Mouse (Mus musculus) megakaryocyte, adult 5-6 weeks (primary cell): ENCODE measurements around the gene Scel. TPM values are rescaled to one million over a fixed set of nuclear protein-coding genes. Genes with fewer than 3 reads are reported as not detected.

Source experiments
- ATAC-seq: 2 replicates; pipeline ENCODE4 v1.8.0; 2016; ENCODE audit warnings: mild to moderate bottlenecking, inconsistent platforms; ENCODE audit not compliant: poor library complexity, severe bottlenecking
- total RNA-seq, 2 experiments: library from RNA; stranded (forward) in 1 of 2; stranded (reverse) in 1 of 2; fragments of 153-499, 151-499 nt in 1 of 2; fragments of 221-1000, 200-1000 nt in 1 of 2; gene quantifications; 2 replicates each; pipeline versions ENCODE4 v1.2.3 to v1.2.4; 2015 to 2017

Scel gene
- total RNA-seq, 2 experiments from 2014 or later, result 0.51 to 0.62 TPM

DNA sequence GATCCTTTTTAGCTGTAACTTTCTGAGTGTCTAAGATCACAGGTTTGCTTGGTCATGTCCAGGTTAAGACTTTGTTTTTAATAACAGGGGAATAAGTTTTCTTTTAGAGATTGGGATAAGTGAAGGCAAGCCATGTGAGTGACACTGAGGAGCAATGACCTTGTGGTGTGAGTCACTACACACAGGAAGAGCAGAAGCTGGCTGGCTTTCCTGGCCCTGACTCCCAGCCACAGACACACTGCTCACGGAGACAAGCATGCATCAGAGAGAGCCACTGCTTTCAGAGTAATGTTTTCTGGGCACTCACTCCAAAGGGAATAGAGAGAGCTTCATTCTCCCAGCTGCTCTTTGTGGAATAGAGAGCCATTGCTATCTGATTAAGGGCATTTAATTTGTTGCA, 54.8 kb downstream of the Scel start:
- no peak for ATAC-seq

DNA sequence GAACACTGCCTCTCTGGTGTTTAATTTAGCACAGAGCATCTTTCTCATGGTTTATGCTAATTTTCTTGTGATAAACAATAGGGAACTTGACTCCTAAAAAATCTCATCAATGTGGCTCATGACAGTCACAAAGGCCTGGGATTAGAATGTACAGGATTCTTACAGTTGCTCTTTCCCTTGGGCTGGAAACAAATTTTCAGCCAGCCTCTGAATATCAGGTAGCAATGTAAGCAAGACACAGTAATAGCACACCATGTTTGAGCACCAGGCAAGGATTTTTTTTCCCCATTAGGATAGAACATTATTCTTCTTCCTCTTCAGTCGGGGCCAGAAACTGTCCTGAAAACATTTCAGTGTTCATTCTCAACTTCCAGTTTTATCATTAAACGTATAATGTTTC, 55.3 kb downstream of the Scel start:
- ATAC-seq, result no peak

DNA sequence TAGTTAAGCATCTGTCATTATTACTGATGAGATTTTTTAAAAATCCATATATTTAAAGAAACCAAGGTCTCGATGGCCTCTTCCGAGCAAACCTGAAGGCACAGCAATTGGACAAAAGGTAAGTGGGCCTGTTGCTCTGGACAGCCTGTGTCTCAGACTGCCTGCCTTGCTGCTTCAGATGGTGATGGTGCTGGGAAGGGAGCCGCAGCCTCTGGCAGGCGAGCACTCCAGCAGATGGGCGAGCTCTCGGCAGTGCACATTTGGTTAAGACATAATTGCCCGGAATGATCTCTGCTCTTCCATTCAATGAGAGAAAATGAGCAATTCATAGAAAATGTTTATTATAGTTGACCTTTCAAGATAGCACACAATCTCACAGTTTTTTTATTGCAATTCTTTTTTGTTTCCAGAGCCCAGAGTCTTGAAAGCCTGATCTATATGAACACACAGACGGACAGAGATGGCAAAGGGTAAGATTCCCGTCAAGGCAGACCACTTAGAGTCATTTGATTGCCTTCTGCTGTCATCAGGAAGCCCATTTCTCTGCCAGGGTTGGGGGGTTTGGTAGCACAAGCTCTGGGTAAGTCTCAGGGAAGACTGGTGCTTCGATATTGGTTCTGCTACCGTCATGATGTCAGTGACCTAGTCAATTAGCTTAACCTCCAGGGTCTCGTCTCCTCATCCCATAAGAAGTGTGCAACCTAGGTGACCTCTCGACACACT, 58.6 kb downstream of the Scel start:
- no peak for ATAC-seq

DNA sequence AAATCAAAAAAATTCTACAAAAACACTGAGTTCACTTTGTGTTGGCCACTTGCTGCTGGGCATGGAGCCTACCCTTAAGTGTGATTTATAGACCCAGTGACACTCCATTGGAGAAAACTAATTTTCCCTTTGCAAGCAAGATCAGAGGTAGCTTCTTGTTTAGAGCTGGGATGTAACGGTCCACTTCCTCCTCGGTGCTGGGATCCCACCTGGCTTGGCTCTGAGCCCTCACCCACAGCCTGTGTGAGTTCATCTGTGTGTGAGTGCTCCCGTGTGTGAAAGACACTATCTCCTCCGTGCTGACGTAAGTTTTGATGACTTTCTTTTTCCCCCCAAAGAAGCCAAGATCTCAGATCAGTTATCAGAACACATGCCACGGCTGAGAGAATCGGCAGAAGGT, 62.7 kb downstream of the Scel start:
- no peak for ATAC-seq

DNA sequence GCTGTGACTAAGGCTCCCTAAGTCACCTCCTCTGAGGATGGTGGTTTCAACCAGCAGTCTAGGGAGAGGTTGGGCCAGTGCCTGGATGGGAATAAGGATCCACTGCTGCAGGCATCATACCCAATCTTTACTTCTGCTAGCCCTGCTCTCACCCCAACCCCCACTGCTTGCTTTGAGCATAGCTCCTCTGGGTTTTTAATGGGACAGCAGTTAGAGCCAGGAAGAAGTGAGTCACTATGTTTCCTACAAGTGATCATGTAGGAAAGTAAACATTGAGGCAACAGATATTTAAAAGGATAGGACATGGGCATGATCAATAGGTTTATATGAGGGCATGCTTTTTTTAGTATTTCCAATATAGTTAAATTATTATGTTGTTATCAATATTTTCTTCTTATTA, 63.9 kb downstream of the Scel start:
- no peak for ATAC-seq

DNA sequence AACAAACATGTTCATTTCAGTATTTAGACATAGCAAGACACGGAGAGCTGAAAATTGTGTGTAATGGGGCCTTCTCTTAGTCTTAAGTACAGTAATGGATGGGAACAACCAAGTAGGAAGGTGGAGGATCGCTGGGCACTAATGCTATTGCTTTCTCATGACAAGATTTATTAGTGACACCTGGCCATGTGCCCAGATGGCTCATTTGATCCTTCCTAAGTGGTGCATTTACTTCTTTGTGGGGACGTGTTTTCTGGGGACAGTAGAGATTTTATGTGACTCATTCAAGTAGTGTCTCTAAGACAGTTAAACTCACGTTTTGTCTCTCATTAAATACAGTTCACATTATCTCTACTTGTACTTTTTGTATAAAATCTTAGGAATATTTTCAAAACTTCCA, 73.5 kb downstream of the Scel start:
- ATAC-seq, result no peak

DNA sequence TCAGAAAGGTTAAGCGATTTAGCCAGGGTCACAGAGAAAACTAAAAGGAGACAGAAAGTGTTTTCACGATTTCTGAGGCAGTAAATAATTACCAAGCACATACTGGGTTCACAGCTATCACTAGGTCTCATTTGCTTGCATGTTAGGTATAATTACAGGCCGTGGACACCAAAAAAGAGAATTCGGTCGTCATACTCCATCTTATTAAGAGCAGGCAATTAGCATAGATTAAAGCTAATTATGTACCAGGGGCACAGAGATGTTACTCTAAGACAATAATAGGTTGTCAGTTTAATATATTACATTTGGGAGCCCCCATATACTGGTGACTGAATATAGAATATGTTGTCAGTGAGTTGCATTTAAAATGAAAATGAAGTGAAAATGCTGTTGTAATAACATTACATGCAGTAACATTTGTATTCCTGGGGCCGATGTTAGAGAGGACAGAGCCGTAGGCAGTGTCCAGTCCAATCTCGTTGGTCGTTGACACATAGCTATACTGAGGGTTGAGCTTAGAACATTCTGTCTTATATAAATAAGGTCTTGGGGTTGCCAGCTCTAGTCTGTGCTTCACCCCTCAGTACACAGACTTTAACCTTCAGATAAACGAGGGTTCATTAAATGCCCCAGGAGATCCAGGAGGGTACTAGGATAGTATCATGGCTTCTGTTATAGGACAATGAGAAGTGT, 74.2 kb downstream of the Scel start:
- no peak for ATAC-seq

DNA sequence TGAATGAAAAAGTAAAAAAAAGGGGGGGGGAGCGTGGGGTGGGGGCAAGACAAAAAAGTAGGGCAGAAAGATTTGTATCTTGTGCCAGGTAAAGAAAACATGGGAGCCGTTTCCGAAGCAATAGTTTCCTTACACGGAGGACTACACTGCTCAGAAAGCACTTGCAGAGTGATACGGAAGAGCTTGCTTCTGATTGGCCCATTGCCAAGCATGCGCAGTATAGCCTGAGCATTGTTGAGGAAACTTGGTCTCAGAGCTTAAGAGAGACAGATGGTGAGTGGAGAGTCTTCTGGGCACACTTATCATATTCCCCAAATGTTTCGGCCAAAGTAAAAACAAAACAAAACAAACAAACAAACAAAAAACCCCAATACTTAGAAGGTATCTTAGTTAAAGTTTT, 76.7 kb downstream of the Scel start:
- ATAC-seq, result no peak

DNA sequence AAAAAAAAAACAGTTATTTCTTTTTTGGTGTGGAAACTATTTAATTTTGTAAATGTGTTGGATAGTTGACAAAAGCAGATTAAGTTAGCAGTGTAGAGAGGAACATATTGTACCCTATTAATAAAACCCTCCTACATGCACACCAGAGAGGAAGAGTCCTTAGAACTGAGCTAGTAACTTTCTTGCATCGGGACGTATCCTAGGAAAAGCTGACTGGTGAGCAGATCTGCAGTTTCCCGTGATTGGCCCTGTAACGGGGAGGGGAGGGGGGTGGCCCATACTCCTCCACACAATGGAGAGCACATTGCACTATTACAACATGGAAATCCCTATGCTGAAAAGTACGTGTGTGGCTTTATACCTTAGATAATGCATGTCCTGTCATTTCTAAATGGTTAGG, 82.7 kb downstream of the Scel start:
- no peak for ATAC-seq

DNA sequence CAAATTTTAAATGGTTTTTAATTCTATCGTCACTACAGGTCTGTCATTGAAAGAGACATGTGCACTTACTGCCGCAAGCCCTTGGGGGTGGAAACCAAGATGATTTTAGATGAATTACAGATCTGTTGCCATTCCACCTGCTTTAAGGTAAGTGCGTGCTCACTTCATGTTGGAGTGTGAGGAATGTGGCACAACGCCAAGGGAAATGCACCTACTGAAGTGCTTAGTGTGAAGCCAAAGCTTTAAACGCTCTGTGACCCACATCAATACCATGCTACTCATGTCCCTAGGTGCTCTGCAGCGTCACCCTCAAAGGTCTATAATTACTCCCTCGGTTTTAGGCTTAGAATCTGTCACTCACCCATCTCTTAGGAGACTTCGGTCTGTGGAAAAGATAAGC, 94.9 kb downstream of the Scel start:
- no peak for ATAC-seq

DNA sequence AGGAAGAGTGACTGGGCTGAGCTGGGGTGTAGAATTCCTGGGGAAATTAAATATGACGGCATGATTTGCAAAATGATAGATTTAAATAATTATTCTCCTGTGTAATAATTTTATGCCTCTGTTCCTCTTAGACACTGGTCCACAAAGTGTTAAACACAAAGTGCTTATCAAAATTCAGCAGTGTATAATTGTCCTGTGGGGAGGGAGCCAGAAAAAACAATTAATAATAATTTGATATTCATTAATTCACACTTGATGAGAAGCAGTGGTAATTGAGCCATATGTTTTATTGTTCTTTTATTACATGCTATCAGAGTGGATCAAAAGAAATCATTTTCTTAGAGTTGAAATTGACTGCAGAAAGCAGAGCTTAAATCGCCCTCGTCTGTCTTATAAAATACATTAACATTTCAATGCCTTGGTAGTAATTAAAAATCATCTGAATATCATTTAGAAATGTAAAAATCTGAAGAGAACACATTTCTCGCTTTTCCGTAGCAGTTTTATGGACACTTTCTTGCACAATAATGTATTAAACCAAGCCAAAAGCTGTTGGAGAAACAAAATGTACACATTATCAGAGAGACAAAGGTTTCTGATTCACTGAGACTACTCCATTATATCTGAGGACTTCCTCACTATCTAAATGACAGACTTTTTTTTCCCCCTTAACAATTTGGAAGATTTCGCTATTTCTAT, 100.6 kb downstream of the Scel start:
- ATAC-seq, result no peak

DNA sequence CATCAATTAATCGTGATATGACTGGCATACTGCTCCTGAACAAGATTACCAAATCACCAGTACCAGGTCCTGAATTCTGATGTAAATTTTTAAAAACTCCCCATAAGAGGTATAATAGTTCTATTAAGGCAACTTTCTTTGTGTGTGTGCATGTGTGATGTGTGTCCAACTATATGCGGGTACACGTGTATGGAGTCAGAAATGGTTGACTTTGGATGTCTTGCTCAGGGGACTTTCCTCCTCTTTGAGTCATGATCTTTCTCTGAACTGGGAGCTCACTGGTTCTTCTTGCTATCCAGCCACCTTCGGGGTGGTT, 101.1 kb downstream of the Scel start:
- no peak for ATAC-seq

DNA sequence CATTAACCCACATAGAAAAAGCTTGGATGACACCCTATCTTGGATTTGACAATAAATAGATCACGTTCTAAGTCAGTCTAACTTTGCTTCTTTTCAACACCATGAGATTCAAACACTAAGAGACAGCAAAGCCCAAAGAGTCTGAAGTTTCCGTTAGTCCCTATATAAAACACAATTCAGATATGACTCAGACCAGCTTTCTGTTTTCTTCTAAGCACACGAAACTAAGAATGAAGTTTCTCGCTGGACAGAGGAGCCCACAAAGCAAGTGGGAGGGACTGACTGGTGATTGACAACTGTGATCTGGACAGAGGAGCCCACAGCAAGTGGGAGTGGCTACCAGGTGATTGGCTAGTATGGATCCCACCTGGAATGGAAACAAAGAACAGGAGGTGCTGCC, 106.6 kb downstream of the Scel start:
- no peak for ATAC-seq

DNA sequence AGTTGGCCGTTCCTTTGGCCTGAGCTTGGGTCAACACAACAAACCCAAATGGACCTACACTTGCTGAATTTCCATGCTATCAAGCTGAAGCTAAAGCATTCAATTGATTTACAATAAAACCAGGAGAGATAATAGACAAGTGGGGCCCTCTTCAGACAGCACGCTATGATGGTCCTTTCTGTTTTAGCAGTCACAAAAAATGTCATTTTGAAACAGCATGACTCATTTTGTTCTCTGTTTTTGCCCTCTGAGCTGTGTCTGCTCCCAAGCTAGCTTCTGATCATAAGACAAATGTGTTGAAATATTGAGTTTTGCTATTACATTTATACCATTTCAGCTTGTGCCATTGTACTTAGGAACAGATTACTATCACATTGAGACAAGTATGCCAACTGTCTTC, 108.1 kb downstream of the Scel start:
- no peak for ATAC-seq

DNA sequence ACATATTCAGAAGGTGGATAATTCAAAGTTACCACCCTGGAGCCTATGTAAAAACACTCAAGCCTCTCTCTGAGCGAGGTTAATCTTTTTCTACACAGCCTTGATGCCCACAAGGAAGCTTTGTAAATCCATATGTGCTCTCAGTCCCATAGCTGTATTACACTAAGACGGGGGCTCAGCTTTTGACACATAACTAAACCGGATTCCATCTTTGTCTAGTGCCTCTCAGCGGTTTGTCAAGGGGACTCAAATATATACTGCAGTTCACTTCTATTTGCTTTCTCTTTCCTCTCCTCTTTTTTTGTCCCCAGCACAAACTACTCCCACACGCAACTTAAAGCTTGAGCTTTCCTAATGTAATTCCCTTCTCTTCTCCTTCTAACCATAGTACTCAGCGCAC, 113.0 kb downstream of the Scel start:
- ATAC-seq, result no peak

DNA sequence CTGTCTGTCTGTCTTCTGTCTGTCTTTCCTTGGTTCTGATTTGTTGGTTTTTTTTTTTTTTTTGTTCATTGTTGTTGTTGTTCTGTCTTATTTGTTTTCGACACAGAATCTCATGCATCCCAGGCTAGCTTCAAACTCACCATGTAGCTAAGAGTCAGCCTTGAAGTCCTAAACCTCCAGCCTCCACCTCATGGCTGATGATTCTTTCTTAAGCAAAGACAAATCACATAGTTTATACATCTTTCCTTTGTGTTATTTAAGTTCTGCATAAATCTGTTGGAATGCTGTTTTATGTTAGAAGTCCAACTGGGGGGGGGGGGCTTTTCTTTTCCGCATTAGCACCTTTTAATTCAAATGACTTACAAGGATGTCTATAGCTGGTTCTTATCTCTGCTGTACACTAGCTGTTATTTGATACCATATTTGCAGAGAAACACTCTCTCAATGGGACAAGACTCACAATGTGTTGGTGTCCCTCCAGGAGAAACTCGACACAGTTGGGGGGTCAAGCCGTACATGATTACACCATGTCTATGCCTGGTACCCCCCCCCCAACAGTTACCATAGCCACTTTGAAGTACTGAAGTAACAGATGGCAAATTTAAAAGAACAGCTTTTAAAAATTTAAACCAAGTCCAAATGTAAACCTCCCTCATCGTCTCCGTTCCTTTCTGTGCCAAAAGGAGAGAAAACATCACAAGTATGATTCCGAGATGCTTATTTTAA, 116.7 kb downstream of the Scel start:
- no peak for ATAC-seq

DNA sequence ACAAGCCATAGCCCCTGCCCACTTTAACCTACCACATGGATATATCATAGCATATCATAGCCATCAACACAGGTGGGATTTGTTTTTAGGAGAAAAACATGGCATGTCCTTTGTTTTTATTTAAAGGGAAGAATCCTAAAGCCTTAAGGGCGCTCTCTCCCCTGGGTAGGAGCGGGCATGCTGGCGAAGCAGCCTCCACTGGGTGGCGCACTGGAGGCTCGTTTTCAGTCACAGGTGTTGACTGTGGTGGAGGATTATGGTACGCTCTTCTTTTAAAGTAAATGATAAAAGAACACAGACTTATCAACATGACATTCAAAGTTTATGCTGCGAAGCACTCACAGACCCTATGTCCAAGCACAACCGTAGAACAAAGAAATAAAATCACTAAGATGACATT, 117.4 kb downstream of the Scel start:
- ATAC-seq, result peak; percentile 51; the same call in 1 of the 2 replicates

DNA sequence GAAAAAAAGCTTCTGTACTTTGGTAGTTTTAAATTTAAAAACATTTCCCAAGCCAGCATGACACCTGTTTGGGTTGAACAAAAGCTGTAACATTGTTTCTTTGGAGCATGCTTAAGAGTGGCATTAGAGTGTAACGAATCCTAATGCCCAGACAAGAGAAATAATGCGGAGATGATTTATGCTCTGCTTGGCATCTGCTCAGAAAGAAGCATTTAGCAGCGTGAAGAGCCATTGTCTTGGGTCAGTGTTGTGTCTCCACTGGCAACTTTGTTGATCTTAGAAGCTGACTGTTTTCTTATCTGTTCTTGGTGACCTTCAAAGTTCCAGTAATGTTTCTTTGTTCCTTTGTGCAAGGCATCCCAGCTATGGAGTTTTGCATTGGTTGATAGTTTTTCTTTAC, 130.8 kb downstream of the Scel start:
- ATAC-seq, result no peak

DNA sequence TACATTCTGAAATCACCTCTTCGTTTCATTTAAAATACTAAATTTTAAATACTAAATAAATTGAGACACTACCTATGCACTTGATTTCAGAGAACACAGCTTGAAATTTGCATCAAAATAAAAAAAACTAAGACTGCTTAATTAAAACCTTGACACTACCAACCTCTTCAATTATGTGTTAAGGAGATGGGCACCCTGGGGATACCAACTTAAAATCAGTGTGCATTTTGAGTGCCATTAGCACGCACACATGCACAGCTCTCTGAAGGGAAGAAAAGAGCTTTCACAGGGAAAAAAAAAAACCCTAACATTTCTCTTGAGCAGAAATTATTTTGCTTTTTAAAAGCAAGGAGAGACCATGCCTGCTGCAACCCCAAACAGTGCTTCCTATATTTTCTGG, 134.8 kb downstream of the Scel start:
- ATAC-seq, result no peak

DNA sequence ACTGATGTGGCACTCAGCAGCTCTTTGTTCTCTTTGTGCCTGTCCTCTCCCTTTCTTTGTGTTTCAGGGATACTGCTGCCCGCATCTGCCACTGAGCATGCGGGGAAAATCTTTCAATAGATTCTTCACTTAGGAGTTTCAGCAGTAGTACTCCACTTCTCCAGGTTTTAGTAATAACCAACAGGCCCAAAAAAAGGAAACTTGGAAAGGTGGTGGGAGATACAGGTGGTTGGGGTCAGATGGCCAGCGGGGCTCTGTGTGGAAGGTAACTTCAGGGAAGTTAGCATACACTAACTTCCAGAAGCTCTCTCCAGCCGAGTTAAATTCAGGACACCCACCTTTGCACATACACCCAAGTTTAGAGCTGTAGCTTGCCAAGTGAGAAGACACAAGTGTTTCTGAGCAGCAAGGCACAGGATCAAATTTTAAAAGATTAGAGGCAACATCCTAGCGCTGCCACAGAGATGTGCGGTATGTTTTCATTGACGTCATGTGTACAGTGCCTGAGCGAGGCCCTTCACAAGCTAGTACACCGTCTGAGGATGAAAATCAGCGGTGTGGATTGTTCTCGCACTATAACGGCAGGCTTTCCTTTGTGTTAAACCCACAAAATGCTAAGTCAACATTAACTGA, 135.6 kb downstream of the Scel start:
- no peak for ATAC-seq

DNA sequence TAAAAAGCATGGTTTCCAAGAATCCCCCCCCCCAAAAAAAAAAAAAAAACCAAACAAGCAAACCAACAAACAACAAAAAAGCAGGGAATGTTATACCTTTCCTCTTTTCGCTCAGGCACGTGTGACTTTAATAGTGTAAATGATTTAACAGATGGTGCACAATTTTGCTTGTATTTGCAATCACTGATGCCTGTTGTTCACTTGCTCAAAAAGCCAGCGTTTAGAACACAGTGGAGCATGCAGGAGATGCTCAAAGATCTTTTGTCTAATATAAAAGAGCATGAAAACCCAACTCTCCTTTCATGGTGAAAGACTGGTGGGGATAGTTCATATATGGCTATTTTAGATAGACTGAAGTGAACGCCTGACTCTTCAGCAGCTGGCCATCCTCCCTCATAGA, 136.2 kb downstream of the Scel start:
- no peak for ATAC-seq
